Mouse (Mus musculus): ENCODE results near the gene Spib. TPM values are rescaled to one million over a fixed set of nuclear protein-coding genes. Genes with fewer than 3 reads are reported as not detected.

The Spib gene
- polyA plus RNA-seq, 1 experiment from 2014 or later, result 0.08 TPM

GRCm38 (mm10) chr7:44532918-44533745 lies 1.3 kb upstream of the Spib start:
- H3K27ac ChIP-seq, result no peak overlapping the region
- H3K27me3 ChIP-seq, result peaks cover 16% of the 10 kb centered on the region
- WGBS, result 86% methylated on average over 29 of the region's 29 CpGs
- ATAC-seq (ENCODE audit: low FRiP score), result no peak
- peaks cover 51% of the 10 kb centered on the region for H3K36me3 ChIP-seq
- peaks cover 1% of the 10 kb centered on the region; the same call in 1 of the 2 replicates for H3K4me1 ChIP-seq
- H3K4me2 ChIP-seq (replicated peaks), result no peak overlapping the region
- no peaks in the 10 kb centered on the region for H3K9me3 ChIP-seq (replicated peaks)
- H3K4me3 ChIP-seq, result no peak overlapping the region
- H3K9ac ChIP-seq, result no peak overlapping the region

GRCm38 (mm10) chr7:44531207-44531606 lies 664 bp downstream of the Spib start:
- no peak for ATAC-seq (ENCODE audit: low FRiP score)
- no peak overlapping the region for H3K27ac ChIP-seq
- 50% methylated on average over 5 of the region's 5 CpGs for WGBS

GRCm38 (mm10) chr7:44530507-44530906 lies 1.4 kb downstream of the Spib start:
- Histone ChIP-seq H3K36me3 (peaks cover 28% of the 10 kb centered on the region), H3K27ac (no peak overlapping the region), H3K27me3 (peaks cover 38% of the 10 kb centered on the region), H3K4me1 (peaks cover 8% of the 10 kb centered on the region), H3K9me3 (replicated peaks) (no peaks in the 10 kb centered on the region), H3K4me2 (replicated peaks) (no peak overlapping the region), H3K9ac (no peak overlapping the region), H3K4me3 (no peak overlapping the region)
- ATAC-seq (ENCODE audit: low FRiP score), result no peak
- 78% methylated on average over 3 of the region's 3 CpGs for WGBS

More at GRCm38 (mm10) chr7:44531207-44531606, 664 bp downstream of the Spib start:
- Histone ChIP-seq H3K4me2 (replicated peaks) (no peak overlapping the region), H3K36me3 (peaks cover 34% of the 10 kb centered on the region), H3K9ac (no peak overlapping the region), H3K27me3 (peaks cover 32% of the 10 kb centered on the region), H3K4me1 (peaks cover 8% of the 10 kb centered on the region), H3K4me3 (no peak overlapping the region), H3K9me3 (replicated peaks) (no peaks in the 10 kb centered on the region)

- H3K4me2 ChIP-seq (replicated peaks), result no peak overlapping the region
- no peak overlapping the region for H3K9ac ChIP-seq
- ATAC-seq (ENCODE audit: low FRiP score), result no peak
- no peaks in the 10 kb centered on the region for H3K9me3 ChIP-seq (replicated peaks)
- H3K4me1 ChIP-seq, result peaks cover 15% of the 10 kb centered on the region
- H3K4me3 ChIP-seq, result no peak overlapping the region
- 59% methylated on average over 5 of the region's 5 CpGs for WGBS
- no peak overlapping the region for H3K27ac ChIP-seq
- H3K27me3 ChIP-seq, result peaks cover 48% of the 10 kb centered on the region
- peaks cover 20% of the 10 kb centered on the region for H3K36me3 ChIP-seq
These were observed 2.4 kb downstream of the Spib start for GRCm38 (mm10) chr7:44529518-44529917.

- Histone ChIP-seq H3K4me3 (peak overlapping the region; percentile 22), H3K27ac (no peak overlapping the region), H3K27me3 (peaks cover 66% of the 10 kb centered on the region), H3K4me2 (replicated peaks) (peak overlapping the region; percentile 58), H3K36me3 (0 out of 2 replicates have a peak, but pooled peaks cover 2% of the 10 kb centered on the region), H3K9ac (peak overlapping the region; percentile 36), H3K4me1 (peaks cover 15% of the 10 kb centered on the region), H3K9me3 (replicated peaks) (no peaks in the 10 kb centered on the region)
- 6% methylated on average over 40 of the region's 40 CpGs for WGBS
- 0 out of 2 replicates have a peak, but pooled peaks have one; percentile 23 for ATAC-seq (ENCODE audit: low FRiP score)
These were observed 4.1 kb downstream of the Spib start for GRCm38 (mm10) chr7:44527483-44528398.

GRCm38 (mm10) chr7:44526414-44527154 lies 5.3 kb downstream of the Spib start:
- no peaks in the 10 kb centered on the region for H3K36me3 ChIP-seq
- 88% methylated on average over 14 of the region's 14 CpGs for WGBS
- H3K9me3 ChIP-seq (replicated peaks), result no peaks in the 10 kb centered on the region
- no peak for ATAC-seq (ENCODE audit: low FRiP score)
- H3K4me3 ChIP-seq, result no peak overlapping the region
- H3K27me3 ChIP-seq, result peaks cover 77% of the 10 kb centered on the region
- no peak overlapping the region for H3K27ac ChIP-seq
- H3K9ac ChIP-seq, result no peak overlapping the region
- no peak overlapping the region for H3K4me2 ChIP-seq (replicated peaks)
- H3K4me1 ChIP-seq, result peaks cover 16% of the 10 kb centered on the region

- Histone ChIP-seq H3K27ac (no peak overlapping the region), H3K9me3 (replicated peaks) (no peaks in the 10 kb centered on the region), H3K9ac (peak overlapping the region; percentile 38; the same call in 1 of the 2 replicates), H3K36me3 (no peaks in the 10 kb centered on the region), H3K4me2 (replicated peaks) (peak overlapping the region; percentile 30), H3K4me1 (peaks cover 17% of the 10 kb centered on the region), H3K27me3 (peaks cover 88% of the 10 kb centered on the region), H3K4me3 (no peak overlapping the region)
- WGBS, result 16% methylated on average over 21 of the region's 22 CpGs
- ATAC-seq (ENCODE audit: low FRiP score), result no peak
These were observed 6.6 kb downstream of the Spib start for GRCm38 (mm10) chr7:44525126-44525832.

- 37% methylated on average over 12 of the region's 12 CpGs for WGBS
- peaks cover 17% of the 10 kb centered on the region for H3K4me1 ChIP-seq
- H3K4me2 ChIP-seq (replicated peaks), result peak within 1 kb of the TSS; percentile 30
- H3K9ac ChIP-seq, result peak within 1 kb of the TSS; percentile 38; the same call in 1 of the 2 replicates
- H3K4me3 ChIP-seq, result no peak within 1 kb of the TSS
- no peak for ATAC-seq (ENCODE audit: low FRiP score)
- H3K27ac ChIP-seq, result no peak within 1 kb of the TSS
- no peaks in the 10 kb centered on the region for H3K9me3 ChIP-seq (replicated peaks)
- H3K36me3 ChIP-seq, result no peaks in the 10 kb centered on the region
- H3K27me3 ChIP-seq, result peaks cover 86% of the 10 kb centered on the region
These were observed 7.4 kb downstream of the Spib start, which contains the start of gene Mybpc2 for GRCm38 (mm10) chr7:44524502-44524901. Mybpc2 (minus strand) TSS chr7:44524656.

GRCm38 (mm10) chr7:44523056-44523455 lies 8.8 kb downstream of the Spib start:
- Histone ChIP-seq H3K4me1 (peaks cover 15% of the 10 kb centered on the region), H3K27me3 (peaks cover 74% of the 10 kb centered on the region), H3K4me2 (replicated peaks) (no peak overlapping the region), H3K9ac (no peak overlapping the region), H3K36me3 (no peaks in the 10 kb centered on the region), H3K9me3 (replicated peaks) (no peaks in the 10 kb centered on the region), H3K27ac (no peak overlapping the region), H3K4me3 (no peak overlapping the region)
- 87% methylated on average over 2 of the region's 2 CpGs for WGBS
- ATAC-seq (ENCODE audit: low FRiP score), result no peak

GRCm38 (mm10) chr7:44521710-44522109 lies 10.2 kb downstream of the Spib start:
- Histone ChIP-seq H3K9me3 (replicated peaks) (no peaks in the 10 kb centered on the region), H3K36me3 (no peaks in the 10 kb centered on the region), H3K4me2 (replicated peaks) (peak overlapping the region; percentile 30), H3K27ac (no peak overlapping the region), H3K4me1 (peaks cover 9% of the 10 kb centered on the region), H3K27me3 (peaks cover 70% of the 10 kb centered on the region), H3K9ac (no peak overlapping the region), H3K4me3 (no peak overlapping the region)
- peak; percentile 59; the same call in 1 of the 2 replicates for ATAC-seq (ENCODE audit: low FRiP score)
- WGBS, result 4% methylated on average over 20 of the region's 20 CpGs

GRCm38 (mm10) chr7:44520990-44521389 lies 10.9 kb downstream of the Spib start:
- 71% methylated on average over 3 of the region's 3 CpGs for WGBS
- Histone ChIP-seq H3K9ac (no peak overlapping the region), H3K4me1 (peaks cover 9% of the 10 kb centered on the region), H3K4me3 (no peak overlapping the region), H3K9me3 (replicated peaks) (no peaks in the 10 kb centered on the region), H3K27ac (no peak overlapping the region), H3K27me3 (peaks cover 71% of the 10 kb centered on the region), H3K36me3 (no peaks in the 10 kb centered on the region), H3K4me2 (replicated peaks) (no peak overlapping the region)
- no peak for ATAC-seq (ENCODE audit: low FRiP score)
